Mouse (Mus musculus): ENCODE data around the gene Gpx3. TPM values are rescaled to one million over a fixed set of nuclear protein-coding genes. Genes with fewer than 3 reads are reported as not detected.

Gpx3 gene
- polyA plus RNA-seq, 1 experiment from 2014 or later = 33.5 TPM

DNA sequence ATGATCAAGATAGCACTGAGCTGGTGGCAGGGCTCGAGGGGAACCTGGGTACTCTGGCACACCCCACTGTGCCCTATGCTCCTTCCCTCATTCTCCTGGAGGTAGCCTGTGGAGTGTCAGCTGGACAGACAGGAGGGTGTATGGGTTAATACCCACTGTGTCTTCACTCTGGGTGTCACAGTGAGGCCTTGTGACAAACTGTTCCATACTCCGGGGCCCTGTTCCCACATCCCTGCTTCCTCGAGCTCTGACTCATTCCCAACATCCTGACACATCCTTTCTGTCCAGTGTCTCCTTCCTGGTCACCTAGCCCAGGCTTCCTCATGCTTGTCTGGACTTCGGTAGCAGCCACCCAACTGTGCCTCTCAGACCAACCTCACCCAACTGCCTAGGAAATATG is 4.2 kb downstream of the Gpx3 start:
- peaks cover 12% of the 10 kb centered on the region for H3K4me1 ChIP-seq
- no peak overlapping the region for H3K4me3 ChIP-seq
- no peak overlapping the region for H3K4me2 ChIP-seq (replicated peaks)
- ATAC-seq (ENCODE audit: low FRiP score, low read depth) = no peak
- peaks cover 29% of the 10 kb centered on the region for H3K36me3 ChIP-seq
- WGBS = 73% methylated on average over 4 of the region's 4 CpGs
- H3K9ac ChIP-seq = no peak overlapping the region
- no peaks in the 10 kb centered on the region for H3K9me3 ChIP-seq
- peaks cover 7% of the 10 kb centered on the region; the same call in 1 of the 2 replicates for H3K27me3 ChIP-seq
- H3K27ac ChIP-seq = no peak overlapping the region

DNA sequence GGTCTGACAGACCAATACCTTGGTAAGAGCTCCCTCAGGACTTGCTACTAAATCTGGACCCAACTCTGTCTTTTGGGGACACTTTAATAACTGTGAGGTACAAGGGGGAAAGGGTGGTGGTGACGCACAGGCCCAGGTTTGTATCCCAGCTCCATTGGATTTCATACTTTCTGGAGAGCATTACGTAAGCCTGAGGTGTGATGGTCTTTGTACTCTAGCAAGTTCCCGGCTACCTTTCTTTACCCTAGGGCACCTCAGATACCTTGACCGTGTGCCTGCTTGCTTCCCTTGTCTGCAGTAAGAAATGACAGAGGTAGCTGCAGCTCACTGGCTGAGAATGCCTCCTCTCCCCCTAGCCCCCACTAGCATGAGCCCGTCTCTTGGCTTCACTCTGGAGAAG is 5.0 kb downstream of the Gpx3 start:
- 88% methylated on average over 5 of the region's 5 CpGs for WGBS

DNA sequence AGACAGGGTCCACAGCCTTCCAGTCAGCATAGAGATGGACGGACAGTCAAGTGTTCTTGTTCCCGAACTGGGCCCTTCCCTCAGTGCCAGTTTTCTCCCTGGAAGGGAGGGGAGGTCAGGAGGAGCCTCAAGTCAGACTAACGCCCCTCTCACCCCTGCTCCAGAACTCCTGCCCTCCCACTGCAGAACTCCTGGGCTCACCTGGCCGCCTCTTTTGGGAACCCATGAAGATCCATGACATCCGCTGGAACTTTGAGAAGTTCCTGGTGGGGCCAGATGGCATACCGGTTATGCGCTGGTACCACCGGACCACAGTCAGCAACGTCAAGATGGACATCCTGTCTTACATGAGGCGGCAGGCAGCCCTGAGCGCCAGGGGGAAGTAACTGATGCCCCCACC is 7.0 kb downstream of the Gpx3 start:
- WGBS = 95% methylated on average over 11 of the region's 11 CpGs
- Histone ChIP-seq H3K27ac (no peak overlapping the region), H3K4me1 (no peaks in the 10 kb centered on the region), H3K27me3 (no peaks in the 10 kb centered on the region), H3K9me3 (no peaks in the 10 kb centered on the region), H3K36me3 (peaks cover 54% of the 10 kb centered on the region), H3K9ac (no peak overlapping the region), H3K4me2 (replicated peaks) (no peak overlapping the region), H3K4me3 (no peak overlapping the region)
- ATAC-seq (ENCODE audit: low FRiP score, low read depth) = no peak

More for the DNA sequence above, 5.0 kb downstream of the Gpx3 start:
- Histone ChIP-seq H3K9me3 (no peaks in the 10 kb centered on the region), H3K27ac (no peak overlapping the region), H3K27me3 (0 out of 2 replicates have a peak, but pooled peaks cover 4% of the 10 kb centered on the region), H3K36me3 (peaks cover 35% of the 10 kb centered on the region), H3K4me2 (replicated peaks) (no peak overlapping the region), H3K9ac (no peak overlapping the region), H3K4me3 (no peak overlapping the region), H3K4me1 (peaks cover 12% of the 10 kb centered on the region)
- no peak for ATAC-seq (ENCODE audit: low FRiP score, low read depth)

DNA sequence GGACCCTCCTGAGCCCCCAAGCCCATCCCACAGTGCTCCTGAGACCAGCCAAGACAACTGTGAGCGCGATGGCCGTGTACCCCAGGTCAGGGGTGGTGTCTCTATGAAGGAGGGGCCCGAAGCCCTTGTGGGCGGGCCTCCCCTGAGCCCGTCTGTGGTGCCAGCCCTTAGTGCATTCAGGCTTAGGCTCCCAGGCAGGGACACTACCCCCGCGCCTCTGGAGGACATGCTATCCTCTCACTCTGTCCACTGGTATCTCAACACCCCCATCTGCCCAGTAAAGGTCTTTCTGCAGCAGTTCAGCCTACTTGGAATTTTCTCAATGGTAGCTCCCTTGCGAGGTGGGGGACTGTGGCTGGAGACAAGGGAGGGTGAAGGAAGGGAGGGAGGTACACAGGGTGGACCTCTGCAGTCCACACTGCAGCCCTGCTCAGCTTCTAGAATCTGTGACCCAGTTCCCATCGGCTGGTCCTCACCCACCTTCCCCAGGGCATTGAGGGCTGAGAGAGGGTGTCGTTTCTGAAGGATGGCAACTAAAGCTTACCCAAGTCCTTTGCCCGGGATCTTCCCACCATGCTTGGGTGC is 7.9 kb downstream of the Gpx3 start:
- peaks cover 63% of the 10 kb centered on the region for H3K36me3 ChIP-seq
- no peak overlapping the region for H3K9ac ChIP-seq
- WGBS = 88% methylated on average over 12 of the region's 12 CpGs

DNA sequence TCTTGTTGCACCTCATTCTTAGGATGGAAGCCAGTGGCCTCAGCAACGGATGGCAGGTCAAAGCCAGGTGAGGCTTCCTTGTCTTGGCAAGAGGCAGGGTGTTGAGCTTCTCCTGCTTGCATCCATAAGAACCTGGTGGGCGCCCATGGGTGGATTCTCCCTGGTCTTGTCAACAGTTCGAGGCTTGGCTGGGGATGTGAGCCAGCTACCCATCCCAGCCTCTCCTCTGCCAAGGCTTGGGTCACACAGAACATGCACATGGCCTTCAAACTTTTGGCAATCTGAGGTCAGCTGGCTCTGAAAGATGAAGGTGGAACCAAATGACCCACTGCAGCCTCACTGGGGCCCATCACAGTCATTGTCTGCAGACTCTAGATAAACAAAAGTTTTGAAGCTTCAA is 8.9 kb downstream of the Gpx3 start:
- Histone ChIP-seq H3K27me3 (no peaks in the 10 kb centered on the region), H3K27ac (no peak overlapping the region), H3K4me2 (replicated peaks) (no peak overlapping the region), H3K36me3 (peaks cover 72% of the 10 kb centered on the region), H3K4me3 (no peak overlapping the region), H3K9me3 (no peaks in the 10 kb centered on the region), H3K9ac (no peak overlapping the region), H3K4me1 (no peaks in the 10 kb centered on the region)
- no peak for ATAC-seq (ENCODE audit: low FRiP score, low read depth)
- 91% methylated on average over 3 of the region's 3 CpGs for WGBS

More for the DNA sequence above, 7.9 kb downstream of the Gpx3 start:
- Histone ChIP-seq H3K4me3 (no peak overlapping the region), H3K4me2 (replicated peaks) (no peak overlapping the region), H3K27me3 (no peaks in the 10 kb centered on the region), H3K4me1 (no peaks in the 10 kb centered on the region), H3K9me3 (no peaks in the 10 kb centered on the region), H3K27ac (no peak overlapping the region)
- no peak for ATAC-seq (ENCODE audit: low FRiP score, low read depth)

DNA sequence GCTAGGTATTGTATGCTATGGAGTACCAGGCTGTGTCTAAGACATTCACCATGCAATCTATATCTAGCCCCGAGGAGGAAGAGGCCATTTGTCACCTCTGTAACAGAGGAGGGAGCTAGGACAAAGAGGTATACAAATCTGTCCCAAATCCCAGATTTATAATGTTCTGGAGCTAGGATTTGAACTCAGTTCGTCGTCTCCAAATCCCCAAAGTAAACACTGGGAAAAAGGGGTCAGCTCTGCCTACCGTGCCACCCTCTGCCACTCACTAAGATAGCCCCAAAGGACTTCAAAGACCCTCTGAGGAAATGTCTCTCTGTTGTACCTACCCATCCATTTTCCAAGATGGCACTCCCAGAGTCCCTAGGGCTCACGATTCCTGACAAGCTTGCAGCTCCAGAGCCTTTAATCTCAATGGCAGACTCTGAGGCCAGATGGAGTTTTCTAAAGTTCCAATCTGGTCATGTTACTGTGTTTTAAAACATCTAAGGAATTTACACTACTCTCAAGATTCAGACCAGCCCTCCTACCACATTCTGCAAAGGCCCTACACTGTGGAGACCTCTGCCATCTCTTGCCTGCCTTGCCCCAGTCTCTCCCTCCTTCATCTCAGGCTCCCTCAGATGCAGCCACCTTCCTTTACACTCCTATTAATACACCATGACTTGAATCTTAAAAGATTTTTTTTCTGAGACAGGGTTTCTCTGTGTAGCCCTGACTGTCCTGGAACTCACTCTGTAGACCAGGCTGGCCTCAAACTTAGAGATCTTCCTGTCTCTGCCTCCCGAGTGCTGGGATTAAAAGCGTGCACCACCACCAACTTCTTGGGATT is 9.6 kb downstream of the Gpx3 start:
- Histone ChIP-seq H3K9me3 (no peaks in the 10 kb centered on the region), H3K36me3 (peaks cover 78% of the 10 kb centered on the region), H3K9ac (no peak overlapping the region), H3K27ac (no peak overlapping the region), H3K27me3 (no peaks in the 10 kb centered on the region), H3K4me2 (replicated peaks) (no peak overlapping the region), H3K4me1 (no peaks in the 10 kb centered on the region), H3K4me3 (no peak overlapping the region)
- ATAC-seq (ENCODE audit: low FRiP score, low read depth) = no peak
- 89% methylated on average over 7 of the region's 7 CpGs for WGBS

DNA sequence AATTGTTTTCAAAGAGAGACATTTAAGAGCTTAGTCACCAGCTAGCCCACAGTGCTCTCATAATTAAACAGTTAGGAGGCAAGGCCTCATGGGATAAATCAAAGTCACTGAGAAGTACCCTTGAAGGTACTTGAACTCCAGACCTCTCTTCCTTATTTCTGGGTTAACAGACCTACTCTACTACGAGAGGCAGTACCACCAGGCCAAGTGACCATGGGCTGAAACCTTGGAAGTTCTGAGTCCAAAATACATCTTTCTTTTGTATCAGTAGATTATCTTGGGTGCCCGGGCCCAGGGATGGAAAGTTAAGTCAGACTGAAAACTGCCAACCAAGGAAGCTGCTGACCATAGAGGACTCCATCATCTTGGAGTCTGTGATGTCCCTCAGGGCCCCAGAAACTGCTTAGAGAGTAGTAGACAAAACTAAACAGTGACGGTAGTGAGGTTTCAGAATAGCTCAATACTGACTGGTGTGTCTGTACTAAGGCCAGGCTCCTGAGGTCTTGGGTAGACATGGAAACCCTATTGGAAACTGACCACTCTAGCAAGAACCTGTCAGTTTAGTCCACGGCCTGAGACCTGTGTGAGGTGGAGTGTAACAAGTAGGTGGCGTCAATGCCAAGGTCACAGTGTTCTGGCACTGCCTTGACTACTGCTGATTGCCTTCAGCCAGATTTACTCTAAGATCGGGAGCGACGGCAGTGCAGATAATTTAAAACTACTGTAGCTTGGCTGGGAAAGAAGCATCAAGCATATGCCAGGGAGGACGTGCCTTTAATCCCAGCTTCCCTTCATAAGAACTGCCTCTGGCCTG is 10.5 kb downstream of the Gpx3 start:
- Histone ChIP-seq H3K27ac (no peak overlapping the region), H3K27me3 (no peaks in the 10 kb centered on the region), H3K9ac (no peak overlapping the region), H3K4me1 (no peaks in the 10 kb centered on the region), H3K4me2 (replicated peaks) (no peak overlapping the region), H3K4me3 (no peak overlapping the region), H3K9me3 (no peaks in the 10 kb centered on the region), H3K36me3 (peaks cover 87% of the 10 kb centered on the region)
- 89% methylated on average over 9 of the region's 9 CpGs for WGBS
- ATAC-seq (ENCODE audit: low FRiP score, low read depth) = no peak

DNA sequence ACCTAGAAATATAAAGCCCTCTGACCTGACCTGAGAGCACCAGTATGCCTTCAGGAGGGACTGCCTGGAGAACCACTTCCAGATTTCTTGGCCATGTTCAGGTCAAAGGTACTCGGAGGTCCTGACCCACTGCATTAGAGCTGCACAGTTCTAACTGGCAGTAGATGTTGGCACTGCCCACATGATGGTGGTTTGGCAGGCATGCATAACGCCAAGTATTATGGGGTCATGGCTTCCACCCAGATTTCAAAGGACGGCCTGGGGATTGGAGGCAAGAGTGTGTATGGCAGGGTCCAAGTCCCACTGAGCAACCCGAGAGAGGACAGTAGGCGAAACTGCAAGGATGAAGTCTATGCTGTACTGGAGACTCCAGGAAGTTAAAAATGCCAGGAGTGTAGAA is 11.6 kb downstream of the Gpx3 start:
- Histone ChIP-seq H3K27ac (no peak overlapping the region), H3K4me2 (replicated peaks) (no peak overlapping the region), H3K27me3 (no peaks in the 10 kb centered on the region), H3K4me3 (no peak overlapping the region), H3K4me1 (no peaks in the 10 kb centered on the region), H3K36me3 (peaks cover 95% of the 10 kb centered on the region), H3K9ac (no peak overlapping the region), H3K9me3 (no peaks in the 10 kb centered on the region)
- no peak for ATAC-seq (ENCODE audit: low FRiP score, low read depth)
- 90% methylated on average over 5 of the region's 5 CpGs for WGBS

DNA sequence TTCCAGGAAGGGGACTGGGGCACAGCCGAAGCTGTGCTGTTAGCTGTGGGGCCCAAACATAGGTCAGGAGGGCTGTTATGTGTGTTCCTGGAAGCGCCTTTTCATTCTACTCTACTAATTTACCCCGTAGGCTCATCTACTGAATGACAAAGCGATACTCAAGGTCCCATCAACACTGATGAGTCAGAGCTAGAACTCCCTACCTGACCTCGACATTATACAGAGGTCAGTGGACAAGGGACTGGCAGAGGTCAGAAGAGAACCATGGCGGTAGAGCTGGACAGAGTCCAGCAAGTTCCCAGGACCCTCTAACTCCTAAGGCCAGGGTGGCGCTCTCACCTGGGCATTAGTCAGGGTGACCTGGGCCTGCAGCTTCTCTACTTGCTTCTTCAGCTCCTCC is 15.2 kb downstream of the Gpx3 start:
- no peak for ATAC-seq (ENCODE audit: low FRiP score, low read depth)
- Histone ChIP-seq H3K27ac (no peak overlapping the region), H3K9ac (no peak overlapping the region), H3K4me2 (replicated peaks) (no peak overlapping the region), H3K36me3 (peaks cover 90% of the 10 kb centered on the region), H3K4me3 (no peak overlapping the region), H3K27me3 (no peaks in the 10 kb centered on the region), H3K4me1 (no peaks in the 10 kb centered on the region), H3K9me3 (no peaks in the 10 kb centered on the region)
- WGBS = 95% methylated on average over 7 of the region's 7 CpGs

DNA sequence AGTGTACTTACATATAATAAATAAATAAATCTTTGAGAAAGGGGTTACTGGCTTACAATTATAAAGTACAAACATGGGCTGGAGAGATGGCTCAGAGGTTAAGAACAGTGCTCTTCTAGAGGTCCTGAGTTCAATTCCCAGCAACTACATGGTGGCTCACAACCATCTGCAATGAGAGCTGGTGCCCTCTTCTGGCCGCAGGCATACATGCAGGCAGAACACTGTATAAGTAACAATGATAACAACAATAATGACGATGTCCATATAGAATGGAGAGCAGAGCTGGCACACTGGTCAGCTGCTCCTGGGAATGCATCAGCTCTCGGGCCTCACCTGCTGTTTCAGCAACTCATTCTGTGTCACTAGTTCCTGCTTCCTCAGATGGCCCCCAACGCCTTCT is 16.0 kb downstream of the Gpx3 start:
- H3K9ac ChIP-seq = no peak overlapping the region
- peaks cover 90% of the 10 kb centered on the region for H3K36me3 ChIP-seq
- no peak for ATAC-seq (ENCODE audit: low FRiP score, low read depth)
- H3K4me2 ChIP-seq (replicated peaks) = no peak overlapping the region
- no peak overlapping the region for H3K27ac ChIP-seq
- no peaks in the 10 kb centered on the region for H3K27me3 ChIP-seq
- 87% methylated on average over 4 of the region's 4 CpGs for whole genome bisulfite sequencing
- no peak overlapping the region for H3K4me3 ChIP-seq
- no peaks in the 10 kb centered on the region for H3K9me3 ChIP-seq
- no peaks in the 10 kb centered on the region for H3K4me1 ChIP-seq

DNA sequence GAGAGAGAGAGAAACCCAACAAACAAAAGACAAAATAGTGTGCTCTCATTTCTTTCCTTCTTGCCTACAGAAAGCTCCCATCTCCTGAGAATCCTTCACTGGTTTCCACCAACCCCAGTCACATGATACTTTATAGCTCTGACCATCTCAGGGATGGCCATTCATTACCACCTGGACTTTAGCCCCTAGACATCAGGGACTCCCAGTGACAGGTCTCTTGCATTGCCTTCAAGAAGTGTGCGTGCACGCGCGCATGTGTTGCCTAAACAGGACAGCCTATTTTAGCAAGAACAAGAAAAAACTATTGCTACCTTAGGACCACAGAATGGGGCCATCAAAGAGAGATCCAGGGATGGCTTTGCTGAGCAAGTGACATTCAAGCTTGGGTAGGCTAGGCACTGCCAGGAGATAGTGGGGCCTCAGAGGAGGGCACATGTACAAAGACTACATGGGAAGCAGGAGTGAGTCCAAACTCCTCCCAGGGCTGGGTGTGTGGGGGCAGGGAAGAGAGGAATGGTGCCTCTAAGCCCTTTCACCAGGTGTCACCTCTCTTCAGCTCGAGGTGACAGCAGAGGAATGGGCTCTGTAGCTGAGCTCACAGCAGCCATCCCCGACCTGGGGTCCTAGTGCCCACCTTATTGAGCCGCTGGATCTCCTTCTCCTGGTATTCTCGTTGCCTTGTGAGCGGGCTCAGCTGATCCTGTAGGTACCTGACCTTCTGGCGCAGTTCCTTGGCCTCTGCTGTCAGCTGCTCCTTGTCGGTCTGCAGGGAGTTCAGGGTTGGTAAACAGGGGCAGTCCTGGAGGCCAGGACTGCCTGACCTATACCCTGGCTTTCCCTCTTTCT is 18.1 kb downstream of the Gpx3 start:
- H3K36me3 ChIP-seq = peaks cover 87% of the 10 kb centered on the region
- H3K9ac ChIP-seq = no peak overlapping the region
- H3K4me1 ChIP-seq = no peaks in the 10 kb centered on the region
- ATAC-seq (ENCODE audit: low FRiP score, low read depth) = no peak
- H3K4me2 ChIP-seq (replicated peaks) = no peak overlapping the region
- no peak overlapping the region for H3K27ac ChIP-seq
- H3K27me3 ChIP-seq = no peaks in the 10 kb centered on the region
- WGBS = 75% methylated on average over 11 of the region's 11 CpGs
- H3K9me3 ChIP-seq = no peaks in the 10 kb centered on the region
- no peak overlapping the region for H3K4me3 ChIP-seq
